ENCODE assay signal across 11 mouse cellular contexts in the genomic region with DNA sequence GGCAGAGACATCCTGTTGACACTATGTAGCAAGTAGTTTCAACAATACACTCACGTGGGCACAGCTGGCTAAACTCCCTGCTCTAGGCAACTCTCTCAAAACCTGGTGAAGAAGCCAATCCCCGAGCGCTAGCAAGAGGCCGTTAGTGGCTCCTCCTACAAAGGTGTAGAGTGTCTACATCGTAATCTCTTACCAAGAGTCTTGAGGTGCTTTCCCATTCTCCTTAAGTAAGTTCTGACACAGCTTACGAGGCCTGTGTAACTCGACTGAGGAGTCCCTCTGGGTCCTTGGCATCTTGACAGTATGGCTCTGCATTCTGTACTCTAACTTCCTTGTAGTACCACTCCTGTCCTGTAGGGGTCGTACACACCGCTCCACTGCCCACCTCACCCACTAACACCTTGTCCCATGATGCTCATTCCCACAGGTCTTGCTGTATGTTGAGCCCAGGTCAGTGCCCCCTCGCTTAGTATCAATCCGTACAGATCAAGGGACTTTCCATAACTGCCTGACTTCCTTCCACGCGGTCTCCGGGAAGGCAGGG.
DNase-seq lines count a peak whose midpoint lies in the region; ATAC-seq and TF ChIP-seq lines count a peak whose summit lies in the region.
"Had no signal": no experiment of that assay in that cellular context is flagged by ENCODE, and none has a peak within 500 bp of the region (broad histone marks: within the 10 kb centered on the region; RNA-seq: fewer than 3 reads in every experiment).

No protein-coding gene starts in this region.

- H3K4me2 ChIP-seq in lung, postnatal 0 days (replicated peaks; ENCODE audit: low read depth, low read length): no peak overlapping the region
- H3K4me2 ChIP-seq: hindbrain, embryonic 12.5 days; liver, embryonic 15.5 days had no signal

- 31% methylated on average over 14 of the region's 14 CpGs for WGBS in lung, postnatal 0 days

- ATAC-seq in lung, postnatal 0 days: peak; percentile 82

- DNase-seq in gastrocnemius, adult 2 months: no peak
- DNase-seq in gastrocnemius, postnatal 4 days (ENCODE audit: low spot score in 2 of 2): no peak
- DNase-seq in B cell, adult 2 months: peak; percentile 29 to 37
- no peak for DNase-seq in brain, embryonic 14.5 days (ENCODE audit: low read depth)
- peak; percentile 82 for DNase-seq in lung, postnatal 0 days (ENCODE audit: low spot score)
- no peak for DNase-seq in adrenal gland, postnatal 36 days
- DNase-seq in adrenal gland, postnatal 14 days: no peak
- no peak for DNase-seq in adrenal gland, postnatal 25 days

- H3K9me3 ChIP-seq in lung, postnatal 0 days (ENCODE audit: low read length): no peaks in the 10 kb centered on the region
- H3K9me3 ChIP-seq: forebrain, embryonic 10.5 days; hindbrain, embryonic 12.5 days; liver, embryonic 15.5 days had no signal

- TF ChIP-seq POLR2A in brain, embryonic 14.5 days (IDR thresholded peaks at IDR 0.05; ENCODE audit: borderline replicate concordance, extremely low read depth, insufficient read depth, insufficient read length, poor library complexity, severe bottlenecking): no peak

- 0 out of 2 replicates have a peak, but pooled peaks cover 6% of the 10 kb centered on the region for H3K4me1 ChIP-seq in lung, postnatal 0 days (ENCODE audit: insufficient read depth, low read depth, low read length)
- H3K4me1 ChIP-seq: liver, embryonic 15.5 days had no signal

- no peaks in the 10 kb centered on the region for H3K27me3 ChIP-seq in lung, postnatal 0 days (replicated peaks; ENCODE audit: insufficient read depth, low read length)
- H3K27me3 ChIP-seq: hindbrain, embryonic 12.5 days; liver, embryonic 15.5 days had no signal

- H3K9ac ChIP-seq in lung, postnatal 0 days (replicated peaks; ENCODE audit: low read depth): no peak overlapping the region
- H3K9ac ChIP-seq: hindbrain, embryonic 12.5 days; liver, embryonic 15.5 days had no signal

- H3K4me3 ChIP-seq in gastrocnemius, adult 2 months: no peak overlapping the region
- H3K4me3 ChIP-seq in lung, postnatal 0 days (ENCODE audit: low read depth, low read length): no peak overlapping the region
- H3K4me3 ChIP-seq: forebrain, embryonic 10.5 days; hindbrain, embryonic 12.5 days; liver, embryonic 15.5 days had no signal

- TF ChIP-seq EP300 in lung, postnatal 0 days (IDR thresholded peaks at IDR 0.05): no peak; the same call in 1 of the 2 replicates

- peak; percentile 48 for TF ChIP-seq CTCF in gastrocnemius, adult 2 months (IDR thresholded peaks at IDR 0.05)
- peak; percentile 51; the same call in 1 of the 2 replicates for TF ChIP-seq CTCF in brain, embryonic 14.5 days (IDR thresholded peaks at IDR 0.05; ENCODE audit: borderline replicate concordance, extremely low read depth, insufficient read depth, insufficient read length)
- peak; percentile 75 for TF ChIP-seq CTCF in lung, postnatal 0 days (IDR thresholded peaks at IDR 0.05)

- intact Hi-C loops in gastrocnemius, adult 2 months (cut with DNase I): no loop called here

- H3K36me3 ChIP-seq in lung, postnatal 0 days (ENCODE audit: insufficient read depth, low read length): no peaks in the 10 kb centered on the region
- H3K36me3 ChIP-seq: forebrain, embryonic 10.5 days; hindbrain, embryonic 12.5 days; liver, embryonic 15.5 days had no signal

- no peak overlapping the region for H3K27ac ChIP-seq in gastrocnemius, adult 2 months
- 0 out of 2 replicates have a peak overlapping the region, but pooled peaks have one; percentile 32 for H3K27ac ChIP-seq in lung, postnatal 0 days (ENCODE audit: low read length)
- H3K27ac ChIP-seq: forebrain, embryonic 10.5 days; hindbrain, embryonic 12.5 days; liver, embryonic 15.5 days had no signal

Comparison
In these comparisons a context has a peak if more than half of its experiments do, and no peak if none do; other contexts are left out.
1. DNase-seq: peak in B cell, adult 2 months (2 of 2) and lung, postnatal 0 days (single experiment); none in gastrocnemius, adult 2 months (single experiment), gastrocnemius, postnatal 4 days (0 of 2), brain, embryonic 14.5 days (single experiment), adrenal gland, postnatal 36 days (0 of 2), adrenal gland, postnatal 14 days (single experiment) and adrenal gland, postnatal 25 days (single experiment).
2. Peak in every context shown above with its lines, with median percentiles within 50 percentile points of each other: CTCF ChIP-seq.